Mouse (Mus musculus) C2C12 (cell line): ENCODE data around the gene Cfap44. TPM values are rescaled to one million over a fixed set of nuclear protein-coding genes. Genes with fewer than 3 reads are reported as not detected.

Experiments
- H3K27me3 ChIP-seq: one replicate; pipeline ENCODE4 v1.6.1; 2011; ENCODE audit not compliant: control insufficient read depth, insufficient read depth, insufficient read length
- H3K36me3 ChIP-seq: one replicate; pipeline ENCODE4 v1.6.1; 2011; ENCODE audit not compliant: control insufficient read depth, insufficient read depth
- H3K4me3 ChIP-seq: one replicate; pipeline ENCODE4 v1.5.1; 2011; ENCODE audit warnings: mild to moderate bottlenecking, control low read depth; ENCODE audit not compliant: poor library complexity, insufficient read depth, severe bottlenecking
- H3K79me2 ChIP-seq: one replicate; pipeline ENCODE4 v1.6.1; 2011; ENCODE audit not compliant: control insufficient read depth, insufficient read depth
- H3K79me3 ChIP-seq: one replicate; pipeline ENCODE4 v1.6.1; 2011; ENCODE audit warnings: low read depth, control low read depth
- H3ac ChIP-seq: one replicate; pipeline ENCODE3; 2011; ENCODE audit warnings: low read depth; ENCODE audit not compliant: control insufficient read depth, insufficient read length
- CEBPB ChIP-seq: IDR thresholded peaks from one replicate; pipeline ENCODE4 v1.6.1; 2011; ENCODE audit warnings: low read depth, mild to moderate bottlenecking, control low read depth, moderate library complexity
- CTCF ChIP-seq: IDR thresholded peaks from one replicate; pipeline ENCODE4 v1.5.1; 2011; ENCODE audit not compliant: control insufficient read depth, insufficient read depth, insufficient read length
- FOSL1 ChIP-seq: IDR thresholded peaks from one replicate; pipeline ENCODE4 v1.8.0; 2011; ENCODE audit warnings: mild to moderate bottlenecking, low read length; ENCODE audit not compliant: poor library complexity, insufficient read depth, severe bottlenecking
- MAX ChIP-seq: IDR thresholded peaks from one replicate; pipeline ENCODE4 v1.6.1; 2011; ENCODE audit warnings: mild to moderate bottlenecking, control low read depth
- MYOD1 ChIP-seq: IDR thresholded peaks from one replicate; pipeline ENCODE4 v1.6.1; 2011; ENCODE audit warnings: low read depth; ENCODE audit not compliant: control insufficient read depth, insufficient read length
- MYOG ChIP-seq: IDR thresholded peaks from one replicate; pipeline ENCODE4 v1.6.1; 2011; ENCODE audit not compliant: control insufficient read depth, insufficient read length; ENCODE audit errors: extremely low read depth
- USF1 ChIP-seq: IDR thresholded peaks from one replicate; pipeline ENCODE4 v1.6.1; 2011; ENCODE audit warnings: low read depth, mild to moderate bottlenecking, control low read depth, moderate library complexity
- long read RNA-seq, 2 experiments: library from polyadenylated mRNA; unstranded; transcript quantifications; one replicate each; pipeline ENCODE4 v2.0.0; 2019 to 2020
- polyA plus RNA-seq: library from polyadenylated mRNA; unstranded; fragments of >200 nt; fragmentation: generic; extraction: Trizol; gene quantifications from one replicate; pipeline ENCODE4 v1.2.1, GENCODE M21; 2012; ENCODE audit warnings: missing spikeins

Gene Cfap44
- not detected for polyA plus RNA-seq
- long read RNA-seq, experiment 1, result 0 reads
- long read RNA-seq, experiment 2, partial matches to known transcripts, result 1 of 1 reads
- long read RNA-seq, experiment 2, other reads (novel, unspliced or antisense), result 0 of 1 reads

DNA sequence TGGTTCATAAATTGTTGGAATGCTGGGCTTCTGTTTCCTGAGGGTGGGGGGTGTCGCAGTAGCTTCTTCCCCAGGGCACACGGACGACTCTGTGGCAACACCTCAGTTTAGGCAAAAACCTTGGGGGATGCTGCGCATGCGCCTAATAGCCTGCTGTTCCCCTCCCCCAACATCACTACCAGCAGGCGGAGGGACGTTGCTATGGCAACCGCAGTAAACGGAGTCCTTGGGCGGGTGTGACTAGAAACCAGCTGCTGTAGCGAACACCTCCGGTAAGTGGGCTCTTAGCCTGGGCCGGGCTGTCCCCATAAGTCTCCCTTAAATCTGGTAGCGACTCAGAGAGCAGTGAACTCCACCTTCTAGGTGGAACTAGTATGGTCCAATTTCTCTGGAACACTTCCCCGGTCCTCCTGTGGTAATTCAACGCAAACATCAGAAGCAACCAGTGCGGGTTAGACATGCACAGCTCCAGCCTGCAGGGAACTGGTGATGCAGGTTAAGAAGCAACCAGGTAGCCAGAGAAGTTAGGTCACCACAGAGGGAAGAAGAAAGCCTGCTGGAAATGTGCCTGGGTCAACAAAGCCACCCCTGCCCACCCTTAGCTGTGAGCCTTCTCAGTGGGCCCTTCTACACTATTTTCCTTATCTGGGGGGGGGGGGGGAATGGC, at the start of gene Cfap44:
TSS of gene Cfap44 (plus strand) at position 220 of the 667 bp plus-strand sequence.
- no peak for TF ChIP-seq CTCF
- TF ChIP-seq MYOD1, result no peak
- no peak for TF ChIP-seq MAX
- no peak for TF ChIP-seq MYOG
- no peak for TF ChIP-seq USF1
- no peak for TF ChIP-seq CEBPB
- TF ChIP-seq FOSL1, result no peak

GRCm38 (mm10) chr16:44347071-44347901, 47.3 kb upstream of the Cfap44 start, which contains the start of gene Spice1:
TSS of gene Spice1 (plus strand) at chr16:44347121.
- H3ac ChIP-seq, result peak within 1 kb of the TSS; percentile 94
- TF ChIP-seq MYOD1 (no peak), CTCF (peak; percentile 15), USF1 (no peak)
- no peaks in the 10 kb centered on the region for H3K79me3 ChIP-seq
- H3K4me3 ChIP-seq, result peak within 1 kb of the TSS; percentile 46
- no peaks in the 10 kb centered on the region for H3K79me2 ChIP-seq
- H3K27me3 ChIP-seq, result no peaks in the 10 kb centered on the region
- H3K36me3 ChIP-seq, result no peaks in the 10 kb centered on the region

More for the DNA sequence above, at the start of gene Cfap44:
- Histone ChIP-seq H3K79me3 (no peaks in the 10 kb centered on the region), H3K4me3 (no peak within 1 kb of the TSS), H3K36me3 (no peaks in the 10 kb centered on the region), H3K79me2 (no peaks in the 10 kb centered on the region), H3ac (no peak within 1 kb of the TSS), H3K27me3 (no peaks in the 10 kb centered on the region)

DNA sequence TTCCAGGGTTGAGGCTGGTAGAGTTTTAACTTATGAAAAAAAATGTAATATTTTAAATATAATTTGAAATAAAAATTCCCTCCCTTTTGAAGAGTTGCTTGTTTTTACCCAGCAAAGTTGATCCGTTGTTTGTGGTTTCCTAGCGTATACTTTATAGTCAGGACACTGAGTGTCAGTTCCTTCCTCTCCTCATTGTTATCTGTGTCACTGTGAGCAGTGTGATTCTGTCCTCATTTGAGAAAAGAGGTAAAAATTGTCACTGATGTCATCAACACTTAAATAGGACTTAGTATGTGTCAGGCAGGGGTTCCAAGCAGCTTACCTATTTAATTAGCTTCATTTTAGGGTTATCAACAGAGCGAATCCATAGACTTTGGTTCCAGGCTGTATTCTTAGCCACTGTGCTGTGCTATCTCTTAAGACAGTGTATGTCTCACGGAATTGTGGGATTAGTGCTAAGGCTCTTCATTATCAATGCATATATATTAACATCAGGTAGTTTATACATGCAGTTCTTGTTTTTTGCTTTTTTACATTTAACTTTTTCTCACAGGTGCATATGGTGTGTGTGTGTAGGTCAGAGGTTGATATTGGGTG, 44.7 kb upstream of the Cfap44 start:
- no peak overlapping the region for H3K4me3 ChIP-seq
- H3K27me3 ChIP-seq, result no peaks in the 10 kb centered on the region
- TF ChIP-seq MAX, result no peak
- TF ChIP-seq FOSL1, result no peak
- TF ChIP-seq CEBPB, result no peak
- no peak for TF ChIP-seq CTCF
- TF ChIP-seq MYOD1, result no peak
- TF ChIP-seq MYOG, result no peak
- TF ChIP-seq USF1, result no peak
- H3K79me2 ChIP-seq, result no peaks in the 10 kb centered on the region
- H3K79me3 ChIP-seq, result no peaks in the 10 kb centered on the region
- H3ac ChIP-seq, result no peak overlapping the region
- no peaks in the 10 kb centered on the region for H3K36me3 ChIP-seq

DNA sequence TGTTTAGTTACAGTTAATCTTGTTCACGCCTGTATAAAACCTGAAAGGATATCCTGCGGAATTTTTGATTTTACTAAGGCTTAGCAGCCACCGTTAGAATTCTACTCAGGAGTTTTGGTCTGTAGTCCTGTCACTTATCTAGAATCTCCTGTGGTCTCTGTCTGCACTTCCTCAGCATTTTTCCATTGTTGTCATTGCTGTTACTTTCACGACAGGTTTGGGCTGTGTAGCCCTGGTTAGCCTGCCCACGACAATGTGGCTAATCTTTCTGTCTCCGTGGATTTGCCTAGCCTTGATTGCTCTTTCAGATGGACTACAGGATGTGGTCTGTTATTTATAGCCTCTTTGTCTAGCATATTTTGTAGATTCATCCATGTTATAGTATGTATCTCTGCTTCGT, 38.3 kb upstream of the Cfap44 start:
- H3K36me3 ChIP-seq, result peaks cover 12% of the 10 kb centered on the region
- TF ChIP-seq MYOD1, result no peak
- TF ChIP-seq CEBPB, result no peak
- no peak for TF ChIP-seq MYOG
- TF ChIP-seq CTCF, result no peak
- TF ChIP-seq MAX, result no peak
- no peak for TF ChIP-seq FOSL1
- H3ac ChIP-seq, result no peak overlapping the region
- H3K27me3 ChIP-seq, result no peaks in the 10 kb centered on the region
- H3K79me3 ChIP-seq, result no peaks in the 10 kb centered on the region
- no peaks in the 10 kb centered on the region for H3K79me2 ChIP-seq
- H3K4me3 ChIP-seq, result no peak overlapping the region

DNA sequence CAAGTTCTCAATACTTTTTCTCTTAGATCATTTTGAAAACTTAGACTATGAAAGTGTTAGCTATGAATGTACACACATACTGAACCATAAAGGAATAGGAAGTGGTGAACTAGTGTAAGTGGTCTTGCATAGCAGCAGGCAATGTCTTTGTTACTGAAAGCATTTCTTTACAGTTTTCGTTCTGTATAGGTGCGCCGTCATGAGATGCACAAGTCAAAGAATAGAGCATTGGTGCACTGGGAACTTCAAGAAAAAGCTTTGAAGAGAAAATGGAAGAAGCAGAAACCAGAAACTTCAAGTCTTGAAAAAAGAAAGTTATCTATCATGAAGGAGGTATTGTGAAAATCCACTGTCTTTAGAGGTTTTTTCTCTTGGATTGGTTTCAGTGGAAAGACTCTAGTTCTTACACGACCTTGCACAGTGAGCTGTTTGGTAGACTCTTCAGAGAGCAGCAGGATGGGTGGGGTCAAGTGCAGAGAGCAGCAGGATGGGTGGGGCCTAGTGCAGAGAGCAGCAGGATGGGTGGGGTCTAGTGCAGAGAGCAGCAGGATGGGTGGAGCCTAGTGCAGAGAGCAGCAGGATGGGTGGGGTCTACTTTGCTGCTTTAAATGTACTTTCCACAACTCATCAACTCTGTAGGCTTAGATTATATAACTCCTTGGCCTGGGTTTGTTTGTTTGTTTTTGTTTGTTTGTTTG, 36.9 kb upstream of the Cfap44 start:
- TF ChIP-seq MYOD1 (no peak), MAX (no peak), CTCF (no peak), CEBPB (no peak), MYOG (no peak), USF1 (no peak), FOSL1 (no peak)
- Histone ChIP-seq H3K79me3 (no peaks in the 10 kb centered on the region), H3K4me3 (no peak overlapping the region), H3ac (no peak overlapping the region), H3K27me3 (no peaks in the 10 kb centered on the region), H3K36me3 (peaks cover 12% of the 10 kb centered on the region), H3K79me2 (no peaks in the 10 kb centered on the region)
